Mouse (Mus musculus) myocyte (in vitro differentiated cells): ENCODE measurements around the gene OR5BS1P.

Source experiments
- E2F4 ChIP-seq: IDR thresholded peaks from one replicate; pipeline ENCODE4 v1.6.1; 2011; ENCODE audit warnings: mild to moderate bottlenecking, control low read depth, moderate library complexity; ENCODE audit not compliant: insufficient read depth
- MAX ChIP-seq: IDR thresholded peaks from one replicate; pipeline ENCODE4 v1.6.1; 2011; ENCODE audit warnings: low read depth, mild to moderate bottlenecking, control low read depth
- MYOD1 ChIP-seq, 3 experiments: IDR thresholded peaks; one replicate each; pipeline ENCODE4 v1.6.1; 2011; ENCODE audit warnings: control low read depth in 2 of 3, low read depth in 2 of 3, mild to moderate bottlenecking in 2 of 3, moderate library complexity in 1 of 3; ENCODE audit not compliant: insufficient read length in 2 of 3, control insufficient read depth in 1 of 3
- POLR2A ChIP-seq: IDR thresholded peaks from one replicate; pipeline ENCODE4 v1.6.1; 2011; ENCODE audit warnings: low read depth, mild to moderate bottlenecking, control low read depth, moderate library complexity; ENCODE audit not compliant: insufficient read length
- POLR2AphosphoS2 ChIP-seq: IDR thresholded peaks from one replicate; pipeline ENCODE4 v1.6.1; 2011; ENCODE audit warnings: low read depth, control low read depth; ENCODE audit not compliant: insufficient read length
- TCF3 ChIP-seq: IDR thresholded peaks from one replicate; pipeline ENCODE4 v1.6.1; 2011; ENCODE audit warnings: low read depth, control low read depth; ENCODE audit not compliant: insufficient read length
- USF1 ChIP-seq: IDR thresholded peaks from one replicate; pipeline ENCODE4 v1.6.1; 2011; ENCODE audit warnings: low read depth, mild to moderate bottlenecking, control low read depth, moderate library complexity

- TF ChIP-seq MAX: no peak
- TF ChIP-seq USF1: no peak
- no peak for TF ChIP-seq E2F4
- TF ChIP-seq POLR2A: no peak
- TF ChIP-seq POLR2AphosphoS2: no peak
- TF ChIP-seq TCF3: no peak
- no peak for TF ChIP-seq MYOD1 (IDR thresholded peaks at IDR 0.05; ENCODE audit: control insufficient read depth in 1 of 3, insufficient read length in 2 of 3, low read depth in 2 of 3)
These were observed 41.8 kb downstream of the OR5BS1P start for GRCm38 (mm10) chr15:98511386-98511928.
